Mouse (Mus musculus) C2C12 (cell line): ENCODE measurements at regions not wholly inside any gene's neighbourhood (a gene's known extent, or its start where the extent isn't known, plus 50 kb on each side); places are given as distances from the start of the nearest gene placed in this dataset.

ENCODE experiments used
- H3K27me3 ChIP-seq: one replicate; pipeline ENCODE4 v1.6.1; 2011; ENCODE audit not compliant: control insufficient read depth, insufficient read depth, insufficient read length
- H3K36me3 ChIP-seq: one replicate; pipeline ENCODE4 v1.6.1; 2011; ENCODE audit not compliant: control insufficient read depth, insufficient read depth
- H3K4me3 ChIP-seq: one replicate; pipeline ENCODE4 v1.5.1; 2011; ENCODE audit warnings: mild to moderate bottlenecking, control low read depth; ENCODE audit not compliant: poor library complexity, insufficient read depth, severe bottlenecking
- H3K79me2 ChIP-seq: one replicate; pipeline ENCODE4 v1.6.1; 2011; ENCODE audit not compliant: control insufficient read depth, insufficient read depth
- H3K79me3 ChIP-seq: one replicate; pipeline ENCODE4 v1.6.1; 2011; ENCODE audit warnings: low read depth, control low read depth
- H3ac ChIP-seq: one replicate; pipeline ENCODE3; 2011; ENCODE audit warnings: low read depth; ENCODE audit not compliant: control insufficient read depth, insufficient read length
- CEBPB ChIP-seq: IDR thresholded peaks from one replicate; pipeline ENCODE4 v1.6.1; 2011; ENCODE audit warnings: low read depth, mild to moderate bottlenecking, control low read depth, moderate library complexity
- CTCF ChIP-seq: IDR thresholded peaks from one replicate; pipeline ENCODE4 v1.5.1; 2011; ENCODE audit not compliant: control insufficient read depth, insufficient read depth, insufficient read length
- FOSL1 ChIP-seq: IDR thresholded peaks from one replicate; pipeline ENCODE4 v1.8.0; 2011; ENCODE audit warnings: mild to moderate bottlenecking, low read length; ENCODE audit not compliant: poor library complexity, insufficient read depth, severe bottlenecking
- MAX ChIP-seq: IDR thresholded peaks from one replicate; pipeline ENCODE4 v1.6.1; 2011; ENCODE audit warnings: mild to moderate bottlenecking, control low read depth
- MYOD1 ChIP-seq: IDR thresholded peaks from one replicate; pipeline ENCODE4 v1.6.1; 2011; ENCODE audit warnings: low read depth; ENCODE audit not compliant: control insufficient read depth, insufficient read length
- MYOG ChIP-seq: IDR thresholded peaks from one replicate; pipeline ENCODE4 v1.6.1; 2011; ENCODE audit not compliant: control insufficient read depth, insufficient read length; ENCODE audit errors: extremely low read depth
- USF1 ChIP-seq: IDR thresholded peaks from one replicate; pipeline ENCODE4 v1.6.1; 2011; ENCODE audit warnings: low read depth, mild to moderate bottlenecking, control low read depth, moderate library complexity

- H3K4me3 ChIP-seq = no peak overlapping the region
- TF ChIP-seq MYOD1 (peak; percentile 34), MAX (no peak)
- no peaks in the 10 kb centered on the region for H3K27me3 ChIP-seq
- H3K79me2 ChIP-seq = no peaks in the 10 kb centered on the region
- no peaks in the 10 kb centered on the region for H3K36me3 ChIP-seq
- no peak overlapping the region for H3ac ChIP-seq
- H3K79me3 ChIP-seq = no peaks in the 10 kb centered on the region
Measured at GRCm38 (mm10) chr16:24232001-24232530, 161.2 kb upstream of the Lpp start.

- no peak overlapping the region for H3K4me3 ChIP-seq
Measured at GRCm38 (mm10) chr16:24231506-24231905, 161.8 kb upstream of the Lpp start.

GRCm38 (mm10) chr16:24229002-24229607, 164.2 kb upstream of the Lpp start:
- no peak overlapping the region for H3K4me3 ChIP-seq
- H3K79me2 ChIP-seq = no peaks in the 10 kb centered on the region
- H3ac ChIP-seq = no peak overlapping the region
- no peaks in the 10 kb centered on the region for H3K79me3 ChIP-seq
- H3K27me3 ChIP-seq = no peaks in the 10 kb centered on the region
- TF ChIP-seq CTCF = no peak
- TF ChIP-seq USF1 = no peak
- no peak for TF ChIP-seq FOSL1
- no peak for TF ChIP-seq CEBPB
- no peak for TF ChIP-seq MYOG
- no peak for TF ChIP-seq MAX
- no peak for TF ChIP-seq MYOD1
- H3K36me3 ChIP-seq = no peaks in the 10 kb centered on the region

More at GRCm38 (mm10) chr16:24231506-24231905, 161.8 kb upstream of the Lpp start:
- no peak overlapping the region for H3ac ChIP-seq
- no peaks in the 10 kb centered on the region for H3K36me3 ChIP-seq
- TF ChIP-seq MYOD1 (peak; percentile 35), CEBPB (no peak), MAX (no peak)
- no peaks in the 10 kb centered on the region for H3K79me2 ChIP-seq
- H3K27me3 ChIP-seq = no peaks in the 10 kb centered on the region
- no peaks in the 10 kb centered on the region for H3K79me3 ChIP-seq

GRCm38 (mm10) chr16:24225897-24226296, 167.4 kb upstream of the Lpp start:
- Histone ChIP-seq H3K79me2 (no peaks in the 10 kb centered on the region), H3K36me3 (no peaks in the 10 kb centered on the region), H3ac (no peak overlapping the region), H3K27me3 (no peaks in the 10 kb centered on the region), H3K79me3 (no peaks in the 10 kb centered on the region), H3K4me3 (no peak overlapping the region)
- TF ChIP-seq USF1 = no peak
- TF ChIP-seq CTCF = no peak
- TF ChIP-seq MYOD1 = no peak
- TF ChIP-seq MYOG = no peak

GRCm38 (mm10) chr16:24225090-24225489, 168.2 kb upstream of the Lpp start:
- TF ChIP-seq MYOD1 (no peak), CTCF (no peak), USF1 (no peak), MAX (no peak), CEBPB (no peak)
- H3K79me2 ChIP-seq = no peaks in the 10 kb centered on the region
- no peaks in the 10 kb centered on the region for H3K36me3 ChIP-seq
- no peaks in the 10 kb centered on the region for H3K79me3 ChIP-seq
- H3K27me3 ChIP-seq = no peaks in the 10 kb centered on the region
- H3K4me3 ChIP-seq = no peak overlapping the region
- no peak overlapping the region for H3ac ChIP-seq

GRCm38 (mm10) chr16:24223901-24224300, 169.4 kb upstream of the Lpp start:
- H3ac ChIP-seq = no peak overlapping the region

More at GRCm38 (mm10) chr16:24223901-24224300, 169.4 kb upstream of the Lpp start:
- no peak for TF ChIP-seq MYOG
- no peak for TF ChIP-seq MAX
- no peak for TF ChIP-seq CTCF
- TF ChIP-seq MYOD1 = no peak
- TF ChIP-seq FOSL1 = no peak
- TF ChIP-seq USF1 = no peak
- no peak for TF ChIP-seq CEBPB
- H3K36me3 ChIP-seq = no peaks in the 10 kb centered on the region
- no peaks in the 10 kb centered on the region for H3K27me3 ChIP-seq
- no peak overlapping the region for H3K4me3 ChIP-seq
- no peaks in the 10 kb centered on the region for H3K79me3 ChIP-seq
- H3K79me2 ChIP-seq = no peaks in the 10 kb centered on the region
